Mouse (Mus musculus) limb, embryonic 11.5 days (tissue): ENCODE measurements around the gene Cep70. TPM values are rescaled to one million over a fixed set of nuclear protein-coding genes. Genes with fewer than 3 reads are reported as not detected.

Experiments
- ATAC-seq: fragments of 200-750 bp; cut with Nextera tagmentation; 2 replicates; pipeline ENCODE4 v1.8.0; 2017; ENCODE audit warnings: low read depth; ENCODE audit not compliant: insufficient number of reproducible peaks, low FRiP score, low TSS enrichment
- DNase-seq: peaks from one replicate; pipeline ENCODE4 v3.0.0-alpha.2; 2015; ENCODE audit warnings: low spot score
- H3K27ac ChIP-seq: fragments of 300-500 bp; sonication (generic); replicated peaks from 2 replicates; pipeline ENCODE4 v1.5.1; 2014; ENCODE audit warnings: low read depth, mild to moderate bottlenecking, low read length
- H3K27me3 ChIP-seq: fragments of 300-500 bp; sonication (generic); 2 replicates; pipeline ENCODE4 v1.6.1; 2014; ENCODE audit warnings: mild to moderate bottlenecking, low read length, mixed read lengths; ENCODE audit not compliant: control insufficient read depth, insufficient read depth
- H3K36me3 ChIP-seq: fragments of 300-500 bp; sonication (generic); 2 replicates; pipeline ENCODE4 v1.6.1; 2014; ENCODE audit warnings: mild to moderate bottlenecking, low read length, moderate library complexity, mixed read lengths; ENCODE audit not compliant: control insufficient read depth, insufficient read depth
- H3K4me1 ChIP-seq: fragments of 300-500 bp; sonication (generic); 2 replicates; pipeline ENCODE4 v1.6.1; 2014; ENCODE audit warnings: low read length, mixed read lengths; ENCODE audit not compliant: control insufficient read depth, insufficient read depth
- H3K4me2 ChIP-seq: fragments of 300-500 bp; sonication (generic); 2 replicates; pipeline ENCODE4 v1.6.1; 2014; ENCODE audit warnings: low read depth, mild to moderate bottlenecking, moderate library complexity; ENCODE audit not compliant: severe bottlenecking
- H3K4me3 ChIP-seq: fragments of 300-500 bp; sonication (generic); 2 replicates; pipeline ENCODE4 v1.5.1; 2014; ENCODE audit warnings: low read depth, low read length
- H3K9ac ChIP-seq: fragments of 300-500 bp; sonication (generic); 2 replicates; pipeline ENCODE4 v1.6.1; 2014; ENCODE audit warnings: mild to moderate bottlenecking, low read length
- H3K9me3 ChIP-seq: fragments of 300-500 bp; sonication (generic); 2 replicates; pipeline ENCODE4 v1.6.1; 2016; ENCODE audit warnings: low read length; ENCODE audit not compliant: control insufficient read depth
- WGBS: fragments of 180-500 bp; shearing (Covaris S2); extraction: QIAGEN DNeasy Blood & Tissue Kit; methylation state at CpG from one replicate; pipeline ENCODE4 v1.1.7; 2014; 5-methylcytosine and 5-hydroxymethylcytosine counted together
- polyA plus RNA-seq: library from polyadenylated mRNA; unstranded; fragments of >200 nt; fragmentation: Nextera tagmentation; extraction: Ambion mirVana; gene quantifications from 2 replicates; pipeline ENCODE4 v1.2.1, GENCODE M21; 2014

The Cep70 gene
- 46.5 and 47.0 TPM in 2 replicates for polyA plus RNA-seq

DNA sequence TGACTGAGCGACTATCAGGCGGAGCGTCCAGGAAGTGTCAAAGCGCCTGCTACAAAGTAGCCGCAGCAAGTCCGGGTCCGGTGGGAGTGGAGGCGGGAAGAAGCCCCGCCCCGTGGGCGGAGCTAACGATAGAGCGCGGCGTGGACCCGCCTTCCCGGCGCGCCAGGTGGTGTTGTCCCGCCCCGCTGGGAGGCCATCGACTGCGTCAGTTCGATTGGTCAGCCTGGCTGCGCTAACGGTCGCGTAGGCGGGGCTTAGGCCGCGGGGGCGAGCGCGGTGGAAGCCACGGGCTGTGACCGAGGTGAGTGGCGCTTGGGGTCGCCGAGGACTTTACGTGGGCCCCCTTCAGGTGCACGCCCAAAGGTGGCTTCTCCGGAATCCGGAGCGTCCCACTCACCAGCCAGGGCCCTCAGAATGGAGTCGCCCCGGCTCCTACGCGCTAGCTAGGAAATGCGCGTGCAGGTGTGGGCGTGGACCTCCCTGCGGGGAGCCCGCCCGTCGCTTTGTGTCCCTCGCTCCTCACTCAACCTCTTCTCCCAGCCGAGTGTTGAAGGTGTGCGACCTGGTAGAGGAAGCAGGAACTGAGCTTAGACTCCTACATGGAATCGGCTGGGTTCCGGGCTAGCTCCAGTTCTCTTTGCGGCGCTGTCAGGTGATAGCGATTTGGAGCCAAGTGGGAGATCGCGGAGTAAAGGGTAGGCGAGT lies at the start of gene Cep70:
Cep70 (plus strand) TSS at position 178 of the 705 bp plus-strand sequence.
- no peaks in the 10 kb centered on the region for H3K27me3 ChIP-seq
- H3K4me3 ChIP-seq: peak within 1 kb of the TSS; percentile 85
- under 1% methylated on average over 65 of the region's 66 CpGs for WGBS
- peak; percentile 97 for ATAC-seq
- H3K27ac ChIP-seq: no peak within 1 kb of the TSS
- H3K9me3 ChIP-seq: no peaks in the 10 kb centered on the region
- peak; percentile 97 for DNase-seq
- H3K36me3 ChIP-seq: no peaks in the 10 kb centered on the region
- peak within 1 kb of the TSS; percentile 79 for H3K9ac ChIP-seq
- H3K4me1 ChIP-seq: no peaks in the 10 kb centered on the region
- peak within 1 kb of the TSS; percentile 56 for H3K4me2 ChIP-seq

DNA sequence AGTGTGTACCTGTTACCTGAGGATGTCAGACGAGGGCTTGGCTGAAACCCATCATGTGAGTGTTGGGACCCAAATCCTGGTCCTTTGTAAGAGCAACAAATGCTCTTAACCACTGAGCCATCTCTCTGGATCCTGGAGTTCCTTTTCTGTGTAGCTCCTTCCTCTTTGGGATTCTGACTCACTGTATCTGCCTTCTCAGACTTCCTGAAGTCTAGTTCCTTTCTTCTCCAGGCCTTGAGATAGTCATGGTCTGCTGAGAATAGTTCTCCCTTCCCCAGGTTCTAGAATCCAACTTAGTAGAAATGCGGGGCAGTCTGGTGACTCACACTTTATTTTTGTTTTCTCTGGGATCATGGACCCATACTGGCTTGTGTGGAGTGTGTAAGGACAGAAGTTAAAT lies 30.5 kb upstream of the Cep70 start:
- H3K4me2 ChIP-seq: no peak overlapping the region
- H3K9me3 ChIP-seq: no peaks in the 10 kb centered on the region
- H3K27me3 ChIP-seq: no peaks in the 10 kb centered on the region
- WGBS: 81% methylated on average over 2 of the region's 2 CpGs
- no peak overlapping the region for H3K4me3 ChIP-seq
- H3K27ac ChIP-seq: no peak overlapping the region
- no peaks in the 10 kb centered on the region for H3K4me1 ChIP-seq
- DNase-seq (no peak), ATAC-seq (no peak)
- no peak overlapping the region for H3K9ac ChIP-seq
- H3K36me3 ChIP-seq: no peaks in the 10 kb centered on the region

DNA sequence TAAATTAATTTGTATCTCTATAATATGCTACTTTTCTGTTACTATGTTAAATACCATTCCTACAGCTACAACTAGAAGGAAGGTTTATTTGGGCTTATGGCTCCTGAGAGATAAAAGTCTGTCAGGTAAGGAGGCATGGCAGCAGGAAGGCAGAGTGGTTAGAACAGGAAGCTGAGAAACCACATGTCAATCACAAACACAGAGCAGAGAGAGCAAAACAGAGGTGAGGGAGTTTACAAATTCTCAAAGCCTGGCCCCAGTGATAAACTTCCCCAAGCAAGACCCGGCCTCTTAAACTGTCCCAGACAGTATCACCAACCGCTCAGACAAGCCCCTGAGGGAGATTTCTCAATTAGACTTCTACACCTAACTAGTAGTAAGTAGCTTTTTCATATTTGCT lies 27.0 kb upstream of the Cep70 start:
- WGBS: 63% methylated on average over 2 of the region's 2 CpGs
- Histone ChIP-seq H3K36me3 (no peaks in the 10 kb centered on the region), H3K4me3 (no peak overlapping the region), H3K4me1 (no peaks in the 10 kb centered on the region), H3K9ac (no peak overlapping the region), H3K27ac (no peak overlapping the region), H3K4me2 (no peak overlapping the region), H3K27me3 (no peaks in the 10 kb centered on the region), H3K9me3 (no peaks in the 10 kb centered on the region)
- DNase-seq: no peak
- no peak for ATAC-seq

DNA sequence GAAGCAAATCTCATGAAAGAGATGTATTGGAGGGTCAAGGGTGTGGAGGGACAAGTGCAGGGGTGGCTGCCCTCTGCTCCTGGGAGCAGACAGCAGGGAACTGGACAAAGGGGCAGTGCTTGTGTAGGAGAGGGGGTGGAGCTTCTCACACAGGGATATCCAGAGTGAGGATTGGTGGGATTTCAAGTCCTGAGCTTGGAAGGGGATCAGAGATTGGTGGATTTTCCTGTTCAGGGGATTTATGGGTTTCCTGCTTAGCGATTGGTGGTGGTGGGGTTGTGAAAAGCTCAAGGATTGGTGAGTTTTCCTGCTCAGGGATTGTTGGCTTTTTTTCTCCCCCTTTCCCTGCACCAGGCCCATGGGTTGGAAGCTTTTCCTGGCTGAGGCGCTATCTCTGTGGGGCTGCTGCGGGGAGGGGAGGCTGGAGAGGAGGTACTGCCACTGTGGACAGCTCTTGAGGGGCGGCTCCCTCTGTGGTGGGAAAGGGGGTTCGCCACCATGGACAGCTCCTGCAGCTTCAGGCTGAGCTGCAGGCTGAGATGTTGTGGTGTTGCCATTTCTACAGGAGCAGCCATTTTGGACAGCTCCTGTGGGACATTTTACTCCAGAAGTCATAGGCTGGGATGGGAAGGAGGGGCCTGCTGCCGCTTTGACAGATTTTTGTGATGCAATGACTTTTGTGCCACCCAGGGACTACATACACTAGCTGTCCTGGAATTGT lies 25.0 kb upstream of the Cep70 start:
- Histone ChIP-seq H3K27ac (no peak overlapping the region), H3K4me2 (no peak overlapping the region), H3K27me3 (no peaks in the 10 kb centered on the region), H3K36me3 (no peaks in the 10 kb centered on the region), H3K4me1 (no peaks in the 10 kb centered on the region), H3K4me3 (no peak overlapping the region), H3K9me3 (no peaks in the 10 kb centered on the region), H3K9ac (no peak overlapping the region)
- 27% methylated on average over 6 of the region's 6 CpGs for WGBS
- peak; percentile 90 for DNase-seq
- peak; percentile 84 for ATAC-seq

DNA sequence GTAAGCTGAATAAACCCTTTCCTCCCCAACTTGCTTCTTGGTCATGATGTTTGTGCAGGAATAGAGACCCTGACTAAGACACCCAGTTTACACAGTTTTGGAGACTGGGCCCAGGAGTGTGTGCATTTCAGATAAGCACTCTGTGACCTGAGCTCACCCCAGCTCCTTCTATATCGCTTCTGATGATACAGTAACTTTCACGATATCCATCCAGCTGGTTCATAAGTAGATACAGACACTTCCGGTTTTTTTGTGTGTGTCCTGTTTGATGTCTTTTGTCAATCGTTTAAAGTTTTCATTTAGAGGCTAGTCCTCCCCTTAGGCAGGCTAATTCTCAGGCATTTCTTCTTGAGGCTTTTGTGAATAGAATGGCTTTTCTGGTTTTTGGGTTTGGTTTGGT lies 21.5 kb upstream of the Cep70 start:
- H3K9ac ChIP-seq: no peak overlapping the region
- H3K9me3 ChIP-seq: no peaks in the 10 kb centered on the region
- DNase-seq: no peak
- no peaks in the 10 kb centered on the region for H3K36me3 ChIP-seq
- H3K27ac ChIP-seq: no peak overlapping the region
- ATAC-seq: no peak
- H3K4me2 ChIP-seq: no peak overlapping the region
- no peaks in the 10 kb centered on the region for H3K4me1 ChIP-seq
- WGBS: 92% methylated on average over 4 of the region's 4 CpGs
- no peaks in the 10 kb centered on the region for H3K27me3 ChIP-seq
- no peak overlapping the region for H3K4me3 ChIP-seq

DNA sequence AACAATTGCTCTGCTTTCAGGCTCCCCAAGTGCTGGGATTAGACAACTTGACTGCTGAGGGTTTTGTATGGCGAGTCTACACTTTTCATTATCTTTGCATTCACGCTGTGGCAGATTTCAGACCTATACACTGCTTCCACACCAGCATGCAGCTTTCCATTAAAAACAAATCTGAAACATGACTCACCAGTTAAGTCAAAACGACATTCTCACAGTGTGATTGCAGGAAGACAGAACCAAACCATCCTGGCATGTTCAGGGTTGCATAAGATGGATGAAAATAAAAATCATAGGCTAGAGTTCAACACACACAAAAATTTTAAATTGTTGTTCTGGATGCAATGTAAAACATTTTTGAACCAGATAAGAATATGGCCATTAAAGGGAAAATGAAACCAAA lies 18.6 kb upstream of the Cep70 start:
- no peaks in the 10 kb centered on the region for H3K27me3 ChIP-seq
- no peak overlapping the region for H3K9ac ChIP-seq
- no peak for ATAC-seq
- 67% methylated on average over 3 of the region's 3 CpGs for WGBS
- no peaks in the 10 kb centered on the region for H3K4me1 ChIP-seq
- H3K27ac ChIP-seq: no peak overlapping the region
- DNase-seq: no peak
- H3K9me3 ChIP-seq: no peaks in the 10 kb centered on the region
- H3K4me2 ChIP-seq: no peak overlapping the region
- no peaks in the 10 kb centered on the region for H3K36me3 ChIP-seq
- H3K4me3 ChIP-seq: no peak overlapping the region

DNA sequence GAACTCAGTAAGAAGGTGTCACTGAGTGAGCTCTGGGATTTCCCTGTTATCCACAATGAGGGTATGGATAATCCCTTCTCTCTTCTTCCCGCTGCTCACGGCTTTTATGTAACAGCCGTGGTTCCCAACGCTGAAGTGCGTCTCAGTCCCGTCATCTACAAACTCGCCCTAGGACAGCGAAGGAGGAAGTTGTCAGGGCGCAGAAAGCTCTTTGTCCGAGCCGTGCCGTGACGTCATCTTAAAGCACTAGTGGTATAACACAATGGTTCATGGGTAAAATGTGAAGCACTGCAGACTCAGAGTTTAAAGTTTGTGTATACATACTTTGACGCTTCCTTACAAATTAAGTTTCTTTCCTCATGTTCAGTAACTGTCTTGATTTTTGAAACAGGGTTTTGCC lies 13.7 kb upstream of the Cep70 start:
- no peak overlapping the region for H3K4me3 ChIP-seq
- no peaks in the 10 kb centered on the region for H3K27me3 ChIP-seq
- H3K27ac ChIP-seq: no peak overlapping the region
- H3K4me1 ChIP-seq: no peaks in the 10 kb centered on the region
- H3K4me2 ChIP-seq: no peak overlapping the region
- ATAC-seq (no peak), DNase-seq (no peak)
- H3K9ac ChIP-seq: no peak overlapping the region
- 91% methylated on average over 14 of the region's 14 CpGs for WGBS
- H3K36me3 ChIP-seq: no peaks in the 10 kb centered on the region
- H3K9me3 ChIP-seq: no peaks in the 10 kb centered on the region

DNA sequence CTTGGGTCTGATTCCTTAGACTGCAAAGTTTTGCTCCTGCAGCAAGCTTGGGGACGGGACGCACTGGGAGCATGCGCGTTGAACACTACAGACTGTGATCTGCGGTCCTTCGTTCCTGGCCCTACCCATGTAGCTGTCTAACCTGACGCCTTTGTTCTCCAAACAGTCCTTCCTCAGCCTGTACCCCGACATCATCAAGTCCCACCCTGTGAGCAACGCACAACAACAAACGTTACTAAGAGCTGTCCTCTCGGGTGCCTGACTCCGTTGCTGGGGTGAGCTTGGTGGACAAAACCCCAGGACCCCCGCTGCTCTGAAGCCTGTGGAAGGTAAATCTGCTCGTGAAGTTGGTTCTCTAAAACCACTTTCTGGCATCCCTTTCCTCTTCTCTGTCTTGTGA lies 6.0 kb upstream of the Cep70 start, which contains the start of gene Faiml:
Faiml (minus strand) TSS at position 101 of the 400 bp plus-strand sequence.
- no peak for ATAC-seq
- WGBS: 89% methylated on average over 14 of the region's 14 CpGs
- Histone ChIP-seq H3K4me1 (no peaks in the 10 kb centered on the region), H3K36me3 (no peaks in the 10 kb centered on the region), H3K27ac (no peak within 1 kb of the TSS), H3K4me3 (no peak within 1 kb of the TSS), H3K9me3 (no peaks in the 10 kb centered on the region), H3K4me2 (no peak within 1 kb of the TSS), H3K27me3 (no peaks in the 10 kb centered on the region), H3K9ac (no peak within 1 kb of the TSS)
- no peak for DNase-seq
